Mouse (Mus musculus) CD4-positive naive resting alpha-beta T cell, adult 76 days (primary cell): ENCODE results near the gene Eif3j1. TPM values are rescaled to one million over a fixed set of nuclear protein-coding genes. Genes with fewer than 3 reads are reported as not detected.

ENCODE experiments used
- total RNA-seq: library from RNA; stranded (reverse); gene quantifications from one replicate; pipeline ENCODE4 v1.2.4, GENCODE M21; 2023

Eif3j1 gene
- total RNA-seq, result 50.2 TPM

DNA sequence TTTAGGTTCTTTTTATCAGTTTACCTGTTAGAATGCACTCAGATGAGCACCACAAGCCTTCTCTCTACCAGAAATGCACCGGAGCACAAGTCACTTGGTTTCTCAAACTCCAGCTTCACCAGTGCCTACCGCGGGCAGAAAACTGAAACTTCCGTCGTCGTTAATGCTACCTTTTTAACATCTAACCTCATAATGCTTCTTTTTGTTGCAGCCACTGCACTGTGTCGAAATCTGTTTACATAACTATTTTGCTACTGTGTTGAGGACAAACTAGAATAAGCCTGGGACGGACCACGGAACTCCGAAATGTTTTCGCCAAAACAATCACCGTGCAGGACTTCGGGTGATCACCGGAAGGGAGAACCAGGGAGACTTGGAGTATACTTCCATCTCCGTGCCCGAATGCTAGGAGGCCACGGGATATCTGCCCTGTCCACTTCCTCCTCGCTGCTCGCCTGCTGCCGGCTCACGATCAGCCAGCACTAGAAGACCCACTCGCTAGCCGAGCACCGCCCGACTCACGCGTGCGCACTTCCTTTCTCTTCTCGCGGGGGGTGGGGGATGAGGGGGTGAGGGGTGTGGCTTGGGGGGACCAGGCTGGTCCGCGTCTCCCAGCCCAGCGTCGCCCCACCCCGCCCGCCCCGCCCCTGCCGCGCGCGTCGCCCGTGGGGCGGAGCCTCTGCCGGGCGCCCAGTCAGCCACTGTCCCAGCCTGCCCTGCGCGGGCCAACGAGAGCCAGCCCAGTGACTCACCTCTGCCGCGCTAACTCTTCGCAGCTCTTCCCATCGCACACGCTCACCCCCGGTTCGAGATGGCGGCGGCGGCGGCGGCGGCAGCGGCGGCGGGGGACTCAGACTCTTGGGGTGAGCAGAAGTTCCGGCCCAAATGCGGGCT lies at the start of gene Eif3j1:
Gene Eif3j1 (plus strand): TSS at position 685 of the 894 bp plus-strand sequence.

Other genes with a start within 250 kb of the Eif3j1 start
- 0.47 TPM for gene Frmd5, start 221.5 kb upstream of the Eif3j1 start, total RNA-seq
- gene Casc4, start 161.6 kb upstream of the Eif3j1 start, total RNA-seq, result 7.0 TPM
- gene Ctdspl2, start 72.5 kb upstream of the Eif3j1 start, total RNA-seq, result 42.1 TPM
- not detected for gene Mageb3, start 72.5 kb upstream of the Eif3j1 start, total RNA-seq
- gene Spg11, start 89.8 kb downstream of the Eif3j1 start, total RNA-seq, result 23.4 TPM
- 2,438 TPM for gene B2m, start 119.1 kb downstream of the Eif3j1 start, total RNA-seq
- gene Trim69, start 132.2 kb downstream of the Eif3j1 start, total RNA-seq, result 0.85 TPM
- gene Patl2, start 157.6 kb downstream of the Eif3j1 start, total RNA-seq, result not detected
- not detected for gene Terb2, start 157.7 kb downstream of the Eif3j1 start, total RNA-seq
- gene Sord, start 206.2 kb downstream of the Eif3j1 start, total RNA-seq, result 5.2 TPM